In the genomic region with DNA sequence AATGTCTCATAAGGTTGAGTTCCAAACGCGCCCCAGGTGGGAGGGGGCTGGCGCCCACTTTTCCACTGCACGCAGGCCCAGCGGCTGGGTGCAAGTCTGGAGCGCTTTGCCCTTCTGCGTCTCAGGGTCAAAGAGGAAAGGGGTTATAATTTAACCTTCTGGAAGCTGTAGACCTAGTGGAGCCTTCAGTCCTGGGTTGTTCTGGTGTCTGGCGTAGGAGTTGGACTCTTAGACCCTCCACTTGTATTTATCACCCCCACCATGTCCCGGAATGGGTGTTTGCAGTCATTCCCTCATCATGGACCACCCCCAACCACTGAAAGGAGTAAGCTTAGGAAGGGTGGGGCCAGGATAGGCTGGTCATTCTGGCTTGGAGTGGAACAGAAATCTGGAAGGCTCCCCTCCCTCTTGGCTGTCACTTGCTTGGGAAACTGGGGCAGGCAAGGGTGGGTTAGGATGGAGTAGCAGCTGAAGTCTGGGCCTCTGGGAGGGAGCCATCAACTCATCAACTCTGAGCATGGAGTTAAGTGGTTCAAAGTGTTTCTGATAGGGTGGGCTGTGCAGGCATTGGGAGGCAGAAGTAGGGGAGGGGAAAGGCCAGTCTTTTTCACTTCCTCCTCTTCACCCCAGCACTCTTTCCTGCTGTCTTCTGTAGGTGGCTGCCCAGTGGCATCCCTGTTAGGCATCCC, we compare ENCODE assay signal across 9 mouse cellular contexts. TPM values are rescaled to one million over a fixed set of nuclear protein-coding genes. Genes with fewer than 3 reads are reported as not detected.
DNase-seq lines count a peak whose midpoint lies in the region; ATAC-seq and TF ChIP-seq lines count a peak whose summit lies in the region.
"Had no signal": no experiment of that assay in that cellular context is flagged by ENCODE, and none has a peak within 500 bp of the region (broad histone marks: within the 10 kb centered on the region; RNA-seq: fewer than 3 reads in every experiment).

No protein-coding gene starts in this region.

- H3K36me3 ChIP-seq in heart, embryonic 12.5 days, result no peaks in the 10 kb centered on the region
- no peaks in the 10 kb centered on the region for H3K36me3 ChIP-seq in kidney, postnatal 0 days (ENCODE audit: insufficient read depth, low read length)
- no peaks in the 10 kb centered on the region for H3K36me3 ChIP-seq in neural tube, embryonic 14.5 days (ENCODE audit: control insufficient read depth, insufficient read depth, low read length)

- H3K4me1 ChIP-seq in heart, embryonic 12.5 days (replicated peaks), result peaks cover 27% of the 10 kb centered on the region
- 0 out of 2 replicates have a peak, but pooled peaks cover 19% of the 10 kb centered on the region for H3K4me1 ChIP-seq in kidney, postnatal 0 days (replicated peaks; ENCODE audit: insufficient read depth, low read length)
- H3K4me1 ChIP-seq in neural tube, embryonic 14.5 days (ENCODE audit: control insufficient read depth, insufficient read depth, low read length), result peaks cover 13% of the 10 kb centered on the region

- 43% methylated on average over 9 of the region's 9 CpGs for WGBS in heart, embryonic 12.5 days
- WGBS in kidney, postnatal 0 days, result 43% methylated on average over 9 of the region's 9 CpGs
- 43% methylated on average over 9 of the region's 9 CpGs for WGBS in neural tube, embryonic 14.5 days

- H3K27ac ChIP-seq in heart, embryonic 12.5 days (ENCODE audit: poor library complexity, severe bottlenecking), result no peak overlapping the region
- H3K27ac ChIP-seq in kidney, postnatal 0 days, result peak overlapping the region; percentile 52; the same call in 1 of the 2 replicates
- H3K27ac ChIP-seq in neural tube, embryonic 14.5 days (ENCODE audit: low read depth, low read length), result no peak overlapping the region

- H3K9ac ChIP-seq in heart, embryonic 12.5 days, result no peak overlapping the region
- no peak overlapping the region for H3K9ac ChIP-seq in kidney, postnatal 0 days (ENCODE audit: low read depth, low read length)
- peak overlapping the region; percentile 73; the same call in 1 of the 2 replicates for H3K9ac ChIP-seq in neural tube, embryonic 14.5 days (replicated peaks; ENCODE audit: low read depth, low read length)

- no peak for TF ChIP-seq CTCF in kidney, postnatal 0 days (IDR thresholded peaks at IDR 0.05; ENCODE audit: low read depth)

- ATAC-seq in cerebellum, adult (ENCODE audit: insufficient number of reproducible peaks, low FRiP score, low TSS enrichment), result no peak
- ATAC-seq in heart, embryonic 12.5 days (ENCODE audit: insufficient number of reproducible peaks, low FRiP score), result no peak
- ATAC-seq in kidney, postnatal 0 days (replicated peaks; ENCODE audit: low FRiP score, low read depth), result peak; percentile 61
- ATAC-seq in neural tube, embryonic 14.5 days (ENCODE audit: low read depth), result no peak

- H3K27me3 ChIP-seq in heart, embryonic 12.5 days (replicated peaks), result peaks cover 63% of the 10 kb centered on the region
- H3K27me3 ChIP-seq in kidney, postnatal 0 days (ENCODE audit: insufficient read depth, low read length), result no peaks in the 10 kb centered on the region
- H3K27me3 ChIP-seq in neural tube, embryonic 14.5 days (ENCODE audit: control insufficient read depth, insufficient read depth, low read length), result peaks cover 4% of the 10 kb centered on the region; the same call in 1 of the 2 replicates

- no peaks in the 10 kb centered on the region for H3K9me3 ChIP-seq in heart, embryonic 12.5 days (replicated peaks)
- no peaks in the 10 kb centered on the region for H3K9me3 ChIP-seq in kidney, postnatal 0 days (replicated peaks; ENCODE audit: low read length)
- no peaks in the 10 kb centered on the region for H3K9me3 ChIP-seq in neural tube, embryonic 14.5 days (ENCODE audit: control insufficient read depth, low read length)

- peak overlapping the region; percentile 95 for H3K4me2 ChIP-seq in heart, embryonic 12.5 days
- H3K4me2 ChIP-seq in kidney, postnatal 0 days (ENCODE audit: low read length), result peak overlapping the region; percentile 99
- H3K4me2 ChIP-seq in neural tube, embryonic 14.5 days (ENCODE audit: low read depth, low read length), result peak overlapping the region; percentile 81

- DNase-seq in cerebellum, adult 9-11 months, result peak; percentile 30
- DNase-seq in CD4-positive helper T cell, adult 2 months (ENCODE audit: low read depth, low spot score), result peak; percentile 28
- no peak for DNase-seq in kidney, postnatal 0 days (ENCODE audit: low spot score)
- DNase-seq in c-Kit-positive CD71-positive TER-119-positive erythroid progenitor cells, embryonic 14.5 days (ENCODE audit: low spot score), result no peak
- DNase-seq in urinary bladder, adult 18-20 months (ENCODE audit: low spot score in 2 of 2), result no peak

- peak overlapping the region; percentile 63 for H3K4me3 ChIP-seq in heart, embryonic 12.5 days
- peak overlapping the region; percentile 69; the same call in 1 of the 2 replicates for H3K4me3 ChIP-seq in kidney, postnatal 0 days (replicated peaks; ENCODE audit: low read depth, low read length)
- peak overlapping the region; percentile 62 for H3K4me3 ChIP-seq in neural tube, embryonic 14.5 days (ENCODE audit: low read depth, low read length)

RNA-seq across cellular contexts. Expression of gene Fmnl1, which starts 0.9 kb away (rescaled TPM):
- polyA plus RNA-seq in heart, embryonic 12.5 days (2016; fragmentation: Nextera tagmentation; extraction: Ambion mirVana), result 1.1 and 1.7 TPM in 2 replicates
- polyA plus RNA-seq in kidney, postnatal 0 days (2015; fragmentation: Nextera tagmentation; extraction: Ambion mirVana), result 2.6 and 3.4 TPM in 2 replicates
- polyA plus RNA-seq in neural tube, embryonic 14.5 days (2014; fragmentation: Nextera tagmentation; extraction: Ambion mirVana), result 5.1 and 9.2 TPM in 2 replicates

RNA-seq across cellular contexts. Expression of gene 1700023F06Rik, which starts 36.5 kb away (rescaled TPM):
- polyA plus RNA-seq in heart, embryonic 12.5 days (2016; fragmentation: Nextera tagmentation; extraction: Ambion mirVana), result 0.17 TPM in 1 of 2 replicates, not detected in the other
- polyA plus RNA-seq in kidney, postnatal 0 days (2015; fragmentation: Nextera tagmentation; extraction: Ambion mirVana), result 0.37 and 0.47 TPM in 2 replicates
- 1.4 and 2.4 TPM in 2 replicates for polyA plus RNA-seq in neural tube, embryonic 14.5 days (2014; fragmentation: Nextera tagmentation; extraction: Ambion mirVana)

RNA-seq across cellular contexts. Expression of gene Hexim2, which starts 39.6 kb away (rescaled TPM):
- 7.8 and 8.4 TPM in 2 replicates for polyA plus RNA-seq in heart, embryonic 12.5 days (2016; fragmentation: Nextera tagmentation; extraction: Ambion mirVana)
- 6.5 and 6.9 TPM in 2 replicates for polyA plus RNA-seq in kidney, postnatal 0 days (2015; fragmentation: Nextera tagmentation; extraction: Ambion mirVana)
- 24.4 and 29.8 TPM in 2 replicates for polyA plus RNA-seq in neural tube, embryonic 14.5 days (2014; fragmentation: Nextera tagmentation; extraction: Ambion mirVana)

RNA-seq across cellular contexts. Expression of gene Spata32, which starts 46.4 kb away (rescaled TPM):
- not detected in 2 replicates for polyA plus RNA-seq in heart, embryonic 12.5 days (2016; fragmentation: Nextera tagmentation; extraction: Ambion mirVana)
- not detected in 2 replicates for polyA plus RNA-seq in kidney, postnatal 0 days (2015; fragmentation: Nextera tagmentation; extraction: Ambion mirVana)
- polyA plus RNA-seq in neural tube, embryonic 14.5 days (2014; fragmentation: Nextera tagmentation; extraction: Ambion mirVana), result 0.32 and 0.92 TPM in 2 replicates
- polyA plus RNA-seq: C2C12 had no signal

RNA-seq across cellular contexts. Expression of gene Hexim1, which starts 55.8 kb away (rescaled TPM):
- polyA plus RNA-seq in heart, embryonic 12.5 days (2016; fragmentation: Nextera tagmentation; extraction: Ambion mirVana), result 2.8 and 3.0 TPM in 2 replicates
- polyA plus RNA-seq in kidney, postnatal 0 days (2015; fragmentation: Nextera tagmentation; extraction: Ambion mirVana), result 6.5 and 6.8 TPM in 2 replicates
- 5.8 and 6.1 TPM in 2 replicates for polyA plus RNA-seq in neural tube, embryonic 14.5 days (2014; fragmentation: Nextera tagmentation; extraction: Ambion mirVana)

Comparison
In these comparisons a context has a peak if more than half of its experiments do, and no peak if none do; other contexts are left out.
1. DNase-seq: peak in cerebellum, adult 9-11 months (single experiment) and CD4-positive helper T cell, adult 2 months (single experiment); none in kidney, postnatal 0 days (single experiment), c-Kit-positive CD71-positive TER-119-positive erythroid progenitor cells, embryonic 14.5 days (single experiment) and urinary bladder, adult 18-20 months (0 of 2).
2. Peak in every context shown above with its lines, with median percentiles within 50 percentile points of each other: H3K4me2 ChIP-seq and H3K4me3 ChIP-seq.